Mouse (Mus musculus) liver, adult 2 months (tissue): ENCODE measurements at regions not wholly inside any gene's neighbourhood (a gene's known extent, or its start where the extent isn't known, plus 50 kb on each side); places are given as distances from the start of the nearest gene placed in this dataset.

Source experiments
- CTCF ChIP-seq: fragments of 200-500 bp; IDR thresholded peaks from 2 replicates; pipeline ENCODE4 v1.5.1; 2011; ENCODE audit warnings: low read depth, low read length, control low read depth
- POLR2A ChIP-seq: fragments of 200-500 bp; IDR thresholded peaks from 2 replicates; pipeline ENCODE4 v1.6.1; 2011; ENCODE audit warnings: low read length, control low read depth; ENCODE audit not compliant: insufficient read depth; ENCODE audit errors: extremely low read depth

DNA sequence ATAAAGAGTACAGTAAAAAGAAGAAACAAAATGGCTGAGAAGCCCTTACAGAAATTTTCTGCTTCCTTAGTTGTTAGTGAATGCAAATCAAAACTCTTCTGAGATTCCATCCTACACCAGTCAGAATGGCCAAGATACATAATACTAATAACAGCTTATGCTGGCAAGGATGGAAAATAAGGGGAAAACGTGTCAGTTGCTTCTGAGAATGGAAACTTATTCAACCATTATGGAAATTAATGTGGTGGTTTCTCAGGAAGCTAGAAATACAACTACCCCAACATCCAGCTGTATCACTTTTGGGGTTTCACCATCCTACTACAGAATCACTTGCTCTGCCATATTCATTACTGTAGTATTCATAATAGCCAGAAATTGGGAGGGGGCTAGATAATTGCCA, 996.5 kb downstream of the D3Ertd751e start:
- TF ChIP-seq POLR2A (no peak), CTCF (no peak)
